Mouse (Mus musculus) ES-Bruce4 (cell line): Measurements from ENCODE around the gene Alcam.

Source experiments
- CTCF ChIP-seq: IDR thresholded peaks from one replicate; pipeline ENCODE4 v1.8.1; 2011; ENCODE audit warnings: low read depth, low read length
- EP300 ChIP-seq: IDR thresholded peaks from 2 replicates; pipeline ENCODE4 v1.6.1; 2011; ENCODE audit warnings: low read depth, low read length; ENCODE audit not compliant: insufficient read depth
- POLR2A ChIP-seq: IDR thresholded peaks from one replicate; pipeline ENCODE4 v1.8.1; 2011; ENCODE audit warnings: low read length; ENCODE audit not compliant: insufficient read depth

- TF ChIP-seq CTCF (no peak), POLR2A (no peak), EP300 (no peak)
Measured at GRCm38 (mm10) chr16:52366915-52367314, 87.0 kb downstream of the Alcam start.
